Comparison of ENCODE assay signal across 8 mouse cellular contexts in genomic region chr13:21783734-21784161, GRCm38 (mm10). TPM values are rescaled to one million over a fixed set of nuclear protein-coding genes. Genes with fewer than 3 reads are reported as not detected.
DNase-seq lines count a peak whose midpoint lies in the region; ATAC-seq and TF ChIP-seq lines count a peak whose summit lies in the region.

No protein-coding gene starts in this region.

- TF ChIP-seq POLR2A in heart, adult 2 months (IDR thresholded peaks at IDR 0.05; ENCODE audit: insufficient read depth, low read depth, low read length) = no peak

- H3K9ac ChIP-seq in heart, adult 2 months (ENCODE audit: low read depth, low read length) = no peak overlapping the region
- H3K9ac ChIP-seq in embryonic facial prominence, embryonic 13.5 days = peak overlapping the region; percentile 68
- peak overlapping the region; percentile 64 for H3K9ac ChIP-seq in stomach, embryonic 16.5 days (ENCODE audit: low read length)

- no peak for TF ChIP-seq CTCF in heart, adult 2 months (IDR thresholded peaks at IDR 0.05)

- H3K9me3 ChIP-seq in embryonic facial prominence, embryonic 13.5 days = no peaks in the 10 kb centered on the region
- H3K9me3 ChIP-seq in stomach, embryonic 16.5 days (replicated peaks; ENCODE audit: control insufficient read depth, low read length) = no peaks in the 10 kb centered on the region

- H3K4me1 ChIP-seq in heart, adult 2 months (ENCODE audit: control insufficient read depth, insufficient read depth, low read length) = peaks cover 2% of the 10 kb centered on the region; the same call in 1 of the 2 replicates
- H3K4me1 ChIP-seq in embryonic facial prominence, embryonic 13.5 days = peaks cover 47% of the 10 kb centered on the region
- H3K4me1 ChIP-seq in stomach, embryonic 16.5 days (ENCODE audit: control insufficient read depth, insufficient read depth, low read length) = peaks cover 41% of the 10 kb centered on the region

- DNase-seq in heart, adult 2 months = peak in 1 of 2 experiments; percentile 5
- DNase-seq in heart, postnatal 25 days (ENCODE audit: low spot score) = no peak
- DNase-seq in ES-CJ7 (ENCODE audit: low read depth, low spot score) = peak; percentile 87
- DNase-seq in induced T-regulatory cell, adult 2 months (ENCODE audit: low read depth) = peak; percentile 87
- peak; percentile 42 for DNase-seq in lung, postnatal 36 days
- DNase-seq in gastrocnemius, postnatal 25 days = no peak

- H3K4me2 ChIP-seq in embryonic facial prominence, embryonic 13.5 days = peak overlapping the region; percentile 73
- peak overlapping the region; percentile 62 for H3K4me2 ChIP-seq in stomach, embryonic 16.5 days (ENCODE audit: low read depth, low read length)

- H3K27ac ChIP-seq in heart, adult 2 months = peak overlapping the region; percentile 44
- peak overlapping the region; percentile 95 for H3K27ac ChIP-seq in embryonic facial prominence, embryonic 13.5 days
- peak overlapping the region; percentile 91 for H3K27ac ChIP-seq in stomach, embryonic 16.5 days (ENCODE audit: low read length)

- 3% methylated on average over 9 of the region's 9 CpGs for WGBS in heart, adult 2 months
- 1% methylated on average over 9 of the region's 9 CpGs for WGBS in embryonic facial prominence, embryonic 13.5 days
- WGBS in stomach, embryonic 16.5 days = under 1% methylated on average over 9 of the region's 9 CpGs

- peak overlapping the region; percentile 57 for H3K4me3 ChIP-seq in heart, adult 2 months
- H3K4me3 ChIP-seq in embryonic facial prominence, embryonic 13.5 days = peak overlapping the region; percentile 48
- peak overlapping the region; percentile 40 for H3K4me3 ChIP-seq in stomach, embryonic 16.5 days (replicated peaks; ENCODE audit: low read length)

- no peaks in the 10 kb centered on the region for H3K79me2 ChIP-seq in heart, adult 2 months (replicated peaks; ENCODE audit: control insufficient read depth, insufficient read depth, low read length)

- no peaks in the 10 kb centered on the region for H3K27me3 ChIP-seq in heart, adult 2 months (ENCODE audit: control insufficient read depth, insufficient read depth, low read length)
- no peaks in the 10 kb centered on the region for H3K27me3 ChIP-seq in embryonic facial prominence, embryonic 13.5 days
- H3K27me3 ChIP-seq in stomach, embryonic 16.5 days (ENCODE audit: control insufficient read depth, insufficient read depth, low read length) = no peaks in the 10 kb centered on the region

- no peak for TF ChIP-seq EP300 in heart, adult 2 months (IDR thresholded peaks at IDR 0.05; ENCODE audit: insufficient read depth, low read depth, low read length)

- intact Hi-C loops in heart, adult 2 months (cut with DNase I) = loop anchor here (10.0 kb wide), 1 partner anchor 1801 kb away; the partner anchor contains the start of gene Hist1h4d
- intact Hi-C loops in heart, postnatal 25 days (cut with DNase I) = no loop called here

- H3K36me3 ChIP-seq in heart, adult 2 months (ENCODE audit: control insufficient read depth, insufficient read depth, low read length) = no peaks in the 10 kb centered on the region
- no peaks in the 10 kb centered on the region for H3K36me3 ChIP-seq in embryonic facial prominence, embryonic 13.5 days
- no peaks in the 10 kb centered on the region for H3K36me3 ChIP-seq in stomach, embryonic 16.5 days (ENCODE audit: control insufficient read depth, insufficient read depth, low read length)

- no peak for ATAC-seq in embryonic facial prominence, embryonic 13.5 days (ENCODE audit: insufficient number of reproducible peaks, insufficient read depth, low FRiP score, low TSS enrichment, low read depth)
- no peak for ATAC-seq in stomach, embryonic 16.5 days (ENCODE audit: insufficient read depth, low FRiP score)

RNA-seq across cellular contexts. Expression of gene Hist1h3i, which starts 0.6 kb away (rescaled TPM):
- 10 to 100 TPM in 1 of 2 experiments, 1 to 10 TPM in 1; 9.1 to 13.1 TPM for total RNA-seq in heart, adult 2 months (2021)
- polyA plus RNA-seq in heart, adult 2 months (2012; rRNA removed) = 1.1 and 1.7 TPM in 2 replicates
- total RNA-seq in heart, postnatal 25 days (2021) = 10 to 100 TPM; 21.5 to 29.2 TPM
- 128 and 155 TPM in 2 replicates for polyA plus RNA-seq in embryonic facial prominence, embryonic 13.5 days (2015; fragmentation: Nextera tagmentation; extraction: Ambion mirVana)
- polyA plus RNA-seq in stomach, embryonic 16.5 days (2015; fragmentation: Nextera tagmentation; extraction: Ambion mirVana) = 59.9 and 94.5 TPM in 2 replicates
- total RNA-seq in gastrocnemius, postnatal 25 days (2021) = 10 to 100 TPM; 20.0 to 23.8 TPM

RNA-seq across cellular contexts. Expression of gene Hist1h2an, which starts 3.3 kb away (rescaled TPM):
- total RNA-seq in heart, adult 2 months (2021) = not detected
- not detected in 2 replicates for polyA plus RNA-seq in heart, adult 2 months (2012; rRNA removed)
- under 1 TPM; 0.84 to 0.94 TPM for total RNA-seq in heart, postnatal 25 days (2021)
- 10.9 and 15.4 TPM in 2 replicates for polyA plus RNA-seq in embryonic facial prominence, embryonic 13.5 days (2015; fragmentation: Nextera tagmentation; extraction: Ambion mirVana)
- 1.9 and 2.6 TPM in 2 replicates for polyA plus RNA-seq in stomach, embryonic 16.5 days (2015; fragmentation: Nextera tagmentation; extraction: Ambion mirVana)
- total RNA-seq in gastrocnemius, postnatal 25 days (2021) = 1 to 10 TPM; 1.0 to 2.4 TPM

RNA-seq across cellular contexts. Expression of gene Hist1h1b, which starts 3.3 kb away (rescaled TPM):
- 1 to 10 TPM; 2.3 to 2.5 TPM for total RNA-seq in heart, adult 2 months (2021)
- not detected in 2 replicates for polyA plus RNA-seq in heart, adult 2 months (2012; rRNA removed)
- 1 to 10 TPM; 8.0 to 9.9 TPM for total RNA-seq in heart, postnatal 25 days (2021)
- polyA plus RNA-seq in embryonic facial prominence, embryonic 13.5 days (2015; fragmentation: Nextera tagmentation; extraction: Ambion mirVana) = 30.2 and 32.9 TPM in 2 replicates
- polyA plus RNA-seq in stomach, embryonic 16.5 days (2015; fragmentation: Nextera tagmentation; extraction: Ambion mirVana) = 9.6 and 10.6 TPM in 2 replicates
- 1 to 10 TPM; 3.9 to 9.2 TPM for total RNA-seq in gastrocnemius, postnatal 25 days (2021)

RNA-seq across cellular contexts. Expression of gene Hist1h2bp, which starts 3.5 kb away (rescaled TPM):
- 1 to 10 TPM; 1.9 to 2.3 TPM for total RNA-seq in heart, adult 2 months (2021)
- not detected in 2 replicates for polyA plus RNA-seq in heart, adult 2 months (2012; rRNA removed)
- total RNA-seq in heart, postnatal 25 days (2021) = 1 to 10 TPM; 6.4 to 6.8 TPM
- polyA plus RNA-seq in embryonic facial prominence, embryonic 13.5 days (2015; fragmentation: Nextera tagmentation; extraction: Ambion mirVana) = 0.72 and 1.7 TPM in 2 replicates
- polyA plus RNA-seq in stomach, embryonic 16.5 days (2015; fragmentation: Nextera tagmentation; extraction: Ambion mirVana) = 0.77 and 1.4 TPM in 2 replicates
- 1 to 10 TPM; 5.3 to 6.0 TPM for total RNA-seq in gastrocnemius, postnatal 25 days (2021)

RNA-seq across cellular contexts. Expression of gene Hist1h2bq, which starts 26.2 kb away (rescaled TPM):
- total RNA-seq in heart, adult 2 months (2021) = 10 to 100 TPM; 24.4 to 26.4 TPM
- polyA plus RNA-seq in heart, adult 2 months (2012; rRNA removed) = 3.5 and 12.7 TPM in 2 replicates
- 10 to 100 TPM; 35.4 to 36.4 TPM for total RNA-seq in heart, postnatal 25 days (2021)
- 21.6 and 33.1 TPM in 2 replicates for polyA plus RNA-seq in embryonic facial prominence, embryonic 13.5 days (2015; fragmentation: Nextera tagmentation; extraction: Ambion mirVana)
- polyA plus RNA-seq in stomach, embryonic 16.5 days (2015; fragmentation: Nextera tagmentation; extraction: Ambion mirVana) = 9.1 and 14.2 TPM in 2 replicates
- total RNA-seq in gastrocnemius, postnatal 25 days (2021) = 10 to 100 TPM; 18.0 to 21.3 TPM

Comparison
In these comparisons a context has a peak if more than half of its experiments do, and no peak if none do; other contexts are left out.
1. DNase-seq: peak in ES-CJ7 (single experiment), induced T-regulatory cell, adult 2 months (single experiment) and lung, postnatal 36 days (single experiment); none in heart, postnatal 25 days (single experiment) and gastrocnemius, postnatal 25 days (single experiment).
2. H3K27ac ChIP-seq: peak in every context shown above with its lines; median percentile 95 in embryonic facial prominence, embryonic 13.5 days; 91 in stomach, embryonic 16.5 days; 44 in heart, adult 2 months.
3. Peak in every context shown above with its lines, with median percentiles within 50 percentile points of each other: H3K4me3 ChIP-seq.